Mouse (Mus musculus) Muller cell, postnatal 12 days (primary cell): ENCODE measurements around the gene Itm2c.
A peak's percentile ranks its signal among the peaks of the same experiment; 100 is the strongest.

Source experiments
- DNase-seq: peaks from one replicate; pipeline ENCODE4 v3.0.0-alpha.2; 2015; ENCODE audit errors: inconsistent ontology term

Gene Itm2c

GRCm38 (mm10) chr1:85933631-85934465 lies 39.8 kb downstream of the Itm2c start:
- no peak for DNase-seq

- DNase-seq = no peak
Measured at GRCm38 (mm10) chr1:85934560-85934959, 40.5 kb downstream of the Itm2c start.

GRCm38 (mm10) chr1:85935148-85935852 lies 41.2 kb downstream of the Itm2c start:
- DNase-seq = peak; percentile 14

GRCm38 (mm10) chr1:85936265-85936664 lies 42.2 kb downstream of the Itm2c start:
- DNase-seq = no peak

- DNase-seq = no peak
Measured at GRCm38 (mm10) chr1:85937323-85937722, 43.2 kb downstream of the Itm2c start.

GRCm38 (mm10) chr1:85942318-85942717 lies 48.2 kb downstream of the Itm2c start:
- DNase-seq = no peak

- no peak for DNase-seq
Measured at GRCm38 (mm10) chr1:85949085-85949684, 55.1 kb downstream of the Itm2c start.

- DNase-seq = no peak
Measured at GRCm38 (mm10) chr1:85955150-85955549, 61.1 kb downstream of the Itm2c start.

GRCm38 (mm10) chr1:85957290-85957689 lies 63.2 kb downstream of the Itm2c start:
- no peak for DNase-seq

- no peak for DNase-seq
Measured at GRCm38 (mm10) chr1:85957942-85958619, 64.0 kb downstream of the Itm2c start.
